Mouse (Mus musculus) testis, postnatal 10 days (tissue): ENCODE results near the gene Plin1.
A peak's percentile ranks its signal among the peaks of the same experiment; 100 is the strongest.

Experiments used
- DNase-seq: peaks from one replicate; pipeline ENCODE4 v3.0.0; 2021; ENCODE audit warnings: low spot score

Plin1 gene

GRCm38 (mm10) chr7:79732622-79733021, at the start of gene Plin1:
Gene Plin1 (minus strand): TSS chr7:79732903.
- no peak for DNase-seq

- DNase-seq, result no peak
Observed at GRCm38 (mm10) chr7:79782516-79782855, 49.8 kb upstream of the Plin1 start.

- no peak for DNase-seq
Observed at GRCm38 (mm10) chr7:79781826-79782515, 49.3 kb upstream of the Plin1 start.

GRCm38 (mm10) chr7:79780647-79781626, 48.2 kb upstream of the Plin1 start:
- peak; percentile 86 for DNase-seq

GRCm38 (mm10) chr7:79771561-79772512, 39.1 kb upstream of the Plin1 start:
- DNase-seq, result no peak

GRCm38 (mm10) chr7:79769664-79770063, 37.0 kb upstream of the Plin1 start:
- no peak for DNase-seq

GRCm38 (mm10) chr7:79765991-79766390, 33.3 kb upstream of the Plin1 start:
- DNase-seq, result no peak

GRCm38 (mm10) chr7:79762106-79762505, 29.4 kb upstream of the Plin1 start:
- no peak for DNase-seq

- DNase-seq, result no peak
Observed at GRCm38 (mm10) chr7:79761124-79761876, 28.6 kb upstream of the Plin1 start.

GRCm38 (mm10) chr7:79759766-79760165, 27.1 kb upstream of the Plin1 start:
- no peak for DNase-seq

GRCm38 (mm10) chr7:79758176-79758575, 25.5 kb upstream of the Plin1 start:
- DNase-seq, result no peak

- DNase-seq, result no peak
Observed at GRCm38 (mm10) chr7:79756334-79756733, 23.6 kb upstream of the Plin1 start.

GRCm38 (mm10) chr7:79749511-79749910, 16.8 kb upstream of the Plin1 start:
- DNase-seq, result no peak

GRCm38 (mm10) chr7:79747659-79748058, 15.0 kb upstream of the Plin1 start:
- no peak for DNase-seq

GRCm38 (mm10) chr7:79744585-79744984, 11.9 kb upstream of the Plin1 start:
- no peak for DNase-seq

GRCm38 (mm10) chr7:79744051-79744450, 11.3 kb upstream of the Plin1 start:
- DNase-seq, result no peak

- peak; percentile 84 for DNase-seq
Observed at GRCm38 (mm10) chr7:79742659-79743536, 10.2 kb upstream of the Plin1 start, which contains the start of the genes Pex11a and Wdr93. Gene Pex11a (minus strand): TSS chr7:79743131. Gene Wdr93 (plus strand): TSS chr7:79743163.

- DNase-seq, result no peak
Observed at GRCm38 (mm10) chr7:79742277-79742658, 9.6 kb upstream of the Plin1 start.

- DNase-seq, result no peak
Observed at GRCm38 (mm10) chr7:79740279-79740678, 7.6 kb upstream of the Plin1 start.

GRCm38 (mm10) chr7:79738913-79739312, 6.2 kb upstream of the Plin1 start:
- DNase-seq, result no peak
